Mouse (Mus musculus): Measurements from ENCODE around the gene Igfbp7.
"Not testable (repeated sequence)": the region's sequence is repeated elsewhere in the genome, so short reads cannot be mapped to it uniquely, and the experiment has no call there.

The Igfbp7 gene

DNA sequence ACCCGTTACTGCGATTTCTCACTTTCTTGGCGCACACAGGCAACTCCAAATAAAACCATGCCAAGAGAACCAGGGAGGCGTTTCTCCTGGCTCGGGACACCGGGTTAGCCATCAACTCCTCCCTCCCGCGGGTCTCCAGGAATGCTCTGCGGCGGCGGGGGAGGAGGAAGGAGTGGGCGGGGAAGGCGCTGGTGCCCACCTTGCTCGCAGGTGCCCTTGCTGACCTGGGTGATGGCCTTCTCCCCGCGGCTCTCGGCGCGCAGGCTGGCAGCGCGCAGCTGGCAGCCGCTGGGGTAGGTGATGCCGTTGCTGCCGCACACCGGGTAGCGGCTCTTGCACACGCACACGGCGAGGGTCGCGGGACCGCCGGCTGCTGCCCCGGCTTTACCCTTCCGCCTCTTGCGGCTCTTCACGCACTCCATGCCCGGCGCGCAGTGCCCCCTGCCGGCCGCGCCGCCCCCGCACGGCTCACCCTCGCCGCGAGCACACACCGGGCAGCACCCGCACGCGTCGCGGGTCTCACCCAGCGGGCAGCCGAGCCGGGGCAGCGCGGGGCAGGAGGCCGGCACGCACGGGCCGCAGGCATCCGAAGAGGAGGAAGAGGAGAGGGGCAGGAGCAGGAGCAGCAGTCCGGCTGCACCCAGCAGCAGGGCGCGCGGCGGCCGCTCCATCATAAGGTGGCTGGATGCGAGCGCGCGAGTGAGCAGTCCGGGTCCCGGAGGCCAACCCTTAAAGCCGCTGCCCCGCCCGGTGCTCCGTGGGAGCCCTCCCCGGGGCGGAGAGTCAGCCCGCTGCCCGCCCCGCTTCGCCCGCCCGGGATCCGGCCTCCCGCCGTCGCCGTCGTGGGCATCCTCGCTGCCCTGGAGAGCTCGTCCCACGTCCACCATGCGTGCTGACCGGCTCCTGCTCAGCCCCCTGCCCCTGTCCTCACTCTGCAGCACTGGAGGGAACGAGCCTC lies at the start of gene Igfbp7:
Igfbp7 (minus strand) TSS at position 701 of the 958 bp plus-strand sequence.
- DNase-seq (ENCODE audit: low read depth), result no peak

DNA sequence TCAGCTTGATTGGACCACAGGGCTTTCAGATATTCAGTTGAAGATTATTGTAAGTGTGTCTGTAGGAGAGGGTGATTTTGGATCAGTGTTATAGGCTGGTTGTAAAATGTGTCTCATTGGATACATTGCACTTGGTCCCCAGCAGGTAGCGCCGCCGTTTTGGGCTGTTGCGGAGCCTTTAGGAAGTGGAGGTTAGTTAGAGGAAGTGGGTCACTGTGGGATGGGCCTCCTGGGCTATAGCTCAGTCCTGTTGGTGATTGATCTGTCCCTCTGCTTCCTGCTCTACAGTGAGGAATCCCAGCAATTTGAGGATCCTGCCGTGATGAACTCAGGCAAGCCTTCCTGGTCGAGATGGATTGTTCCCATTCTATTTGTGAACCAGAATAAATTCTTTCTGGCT lies 44.3 kb upstream of the Igfbp7 start:
- DNase-seq (ENCODE audit: low read depth), result no peak

DNA sequence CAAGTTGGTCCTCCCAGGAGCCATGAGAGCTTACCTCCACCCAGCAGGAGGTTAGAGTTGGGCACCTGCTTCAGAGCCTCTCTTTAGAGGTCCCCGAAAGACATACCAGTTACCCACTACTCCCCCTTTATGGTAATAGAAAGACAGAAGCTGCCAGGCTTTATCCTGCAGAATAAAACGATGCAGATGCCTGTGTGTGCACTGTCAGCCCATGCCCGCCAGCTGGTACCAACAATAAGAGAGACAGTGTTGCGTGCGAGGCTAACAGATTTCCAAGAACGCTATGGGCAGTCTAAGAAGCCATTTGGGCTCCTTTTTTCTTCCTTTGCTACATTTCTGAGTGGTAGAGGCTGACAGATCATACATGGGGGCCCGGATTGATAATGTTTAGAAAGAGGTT lies 41.7 kb upstream of the Igfbp7 start:
- DNase-seq (ENCODE audit: low read depth), result no peak

DNA sequence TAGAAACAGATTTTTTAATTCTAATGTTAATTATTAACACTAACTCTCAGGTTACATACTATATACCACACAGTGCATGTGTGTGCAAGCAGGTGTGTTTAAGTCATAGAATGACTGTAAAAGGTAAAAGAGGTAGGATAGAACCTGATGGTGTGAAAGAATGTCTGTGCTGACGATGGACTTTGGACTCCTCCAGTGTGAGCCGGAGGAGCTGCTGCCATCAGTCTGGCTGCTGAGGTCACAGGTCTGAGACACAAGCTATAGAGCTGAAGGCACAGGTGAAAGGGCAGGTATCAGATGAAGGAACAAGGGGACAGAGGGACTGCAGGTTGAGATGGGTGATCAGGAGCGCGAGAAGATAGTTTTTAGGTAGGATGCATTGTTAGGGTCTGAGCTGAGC lies 37.6 kb upstream of the Igfbp7 start:
- DNase-seq (ENCODE audit: low read depth), result no peak

DNA sequence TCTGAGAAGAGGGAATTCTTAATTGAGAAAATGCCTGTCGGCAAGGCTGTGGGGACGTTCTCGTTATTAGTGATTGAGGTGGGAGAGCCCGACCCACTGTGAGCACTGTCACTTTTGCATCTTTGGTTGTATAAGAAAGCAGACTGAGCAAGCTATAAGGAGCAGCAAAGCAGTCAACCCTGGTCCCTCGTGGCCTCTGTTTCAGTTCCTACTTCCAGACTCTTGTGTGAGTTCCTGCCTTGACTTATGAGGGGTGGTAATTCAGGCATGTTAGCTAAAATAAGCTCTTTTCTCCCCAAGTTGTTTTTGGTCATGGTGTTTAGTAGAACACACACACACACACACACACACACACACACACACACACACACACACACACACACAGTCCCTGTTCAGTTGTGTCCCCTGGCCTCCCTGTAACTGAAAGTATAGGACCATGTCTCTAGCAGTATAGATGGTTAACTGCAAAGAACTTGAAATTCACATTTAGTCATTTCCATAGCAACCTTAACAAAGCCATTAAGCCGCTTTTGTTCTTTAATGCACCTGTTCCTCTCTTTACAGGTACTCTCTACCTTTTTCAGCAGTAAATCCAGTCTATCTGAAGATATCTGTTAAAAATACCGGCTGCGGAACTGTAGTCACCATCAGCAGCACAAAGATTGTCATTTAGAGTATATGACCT lies 36.2 kb upstream of the Igfbp7 start:
- DNase-seq (ENCODE audit: low read depth), result no peak

DNA sequence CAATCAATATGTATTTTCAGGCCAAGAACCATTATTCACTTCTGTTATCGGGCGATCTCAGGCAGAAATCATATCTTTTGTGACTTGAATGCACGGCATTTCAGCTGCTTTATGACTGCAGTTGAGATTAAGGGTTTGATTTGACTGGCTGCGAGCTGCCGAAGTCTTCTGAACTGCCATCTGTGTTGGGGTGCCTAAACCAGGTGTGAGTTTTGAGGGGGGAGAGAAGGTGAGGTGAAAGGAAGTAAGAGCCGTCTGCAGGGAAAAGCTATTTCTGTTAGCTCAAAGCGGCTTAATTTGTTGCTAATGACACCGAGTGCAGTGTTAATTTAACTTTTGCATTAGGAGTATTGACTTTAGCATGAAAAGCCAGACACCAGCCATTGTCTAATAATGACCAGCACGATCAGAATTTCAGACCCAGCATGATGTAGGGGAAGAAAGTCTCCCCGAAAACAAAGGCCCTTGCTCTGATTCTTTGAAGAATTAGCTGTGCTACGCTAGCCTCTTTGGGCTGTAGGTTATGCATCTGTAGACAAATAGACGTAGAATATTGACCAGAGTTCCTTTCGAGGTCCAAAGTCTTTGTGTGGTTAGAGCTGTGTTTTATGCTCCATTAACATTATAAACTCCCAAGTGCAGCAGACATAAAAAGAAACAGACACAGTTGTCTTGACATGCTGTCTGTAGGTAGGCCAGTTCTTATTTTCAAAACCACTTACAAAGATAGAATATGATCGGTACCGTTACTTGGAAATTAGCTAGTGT lies 35.2 kb upstream of the Igfbp7 start:
- no peak for DNase-seq (ENCODE audit: low read depth)

DNA sequence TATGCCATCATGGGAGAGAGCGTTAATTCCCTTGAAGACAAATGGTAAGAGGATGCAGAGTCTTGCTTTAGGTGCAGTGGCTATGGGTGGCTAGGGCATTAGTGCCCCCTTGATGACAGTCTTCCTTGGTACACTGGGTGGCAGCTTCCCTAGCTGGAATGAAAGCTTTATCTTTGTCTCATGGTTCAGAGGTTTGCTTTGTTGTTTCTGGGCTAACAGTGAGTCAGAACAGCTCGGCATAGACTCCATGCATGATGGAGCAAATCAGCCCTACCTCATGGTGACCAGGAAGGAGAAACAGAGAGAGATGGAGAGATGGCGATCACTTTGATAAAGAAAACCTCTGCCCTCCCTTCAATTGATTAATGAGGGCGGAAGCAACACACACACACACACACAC lies 28.5 kb upstream of the Igfbp7 start:
- no peak for DNase-seq (ENCODE audit: low read depth)

DNA sequence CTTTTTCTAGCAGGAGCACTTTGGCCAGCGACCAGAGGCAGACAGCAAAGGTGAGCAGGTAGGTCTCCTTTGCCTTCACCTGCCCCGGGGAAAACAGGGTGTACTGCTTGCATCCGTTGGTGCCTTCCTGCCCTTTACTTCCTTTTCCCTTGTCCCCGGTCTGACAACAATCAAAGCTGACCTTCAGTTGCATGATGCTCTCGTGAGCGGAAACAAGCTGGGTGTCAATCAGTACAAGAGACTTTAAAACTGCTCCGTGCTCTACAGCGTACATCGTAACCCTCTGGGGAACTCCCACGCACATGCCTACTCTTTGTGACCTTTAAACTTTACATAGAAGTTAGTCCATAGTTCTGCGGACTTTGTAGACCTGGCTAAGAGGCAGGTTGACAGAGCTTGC lies 26.2 kb upstream of the Igfbp7 start:
- no peak for DNase-seq (ENCODE audit: low read depth)

DNA sequence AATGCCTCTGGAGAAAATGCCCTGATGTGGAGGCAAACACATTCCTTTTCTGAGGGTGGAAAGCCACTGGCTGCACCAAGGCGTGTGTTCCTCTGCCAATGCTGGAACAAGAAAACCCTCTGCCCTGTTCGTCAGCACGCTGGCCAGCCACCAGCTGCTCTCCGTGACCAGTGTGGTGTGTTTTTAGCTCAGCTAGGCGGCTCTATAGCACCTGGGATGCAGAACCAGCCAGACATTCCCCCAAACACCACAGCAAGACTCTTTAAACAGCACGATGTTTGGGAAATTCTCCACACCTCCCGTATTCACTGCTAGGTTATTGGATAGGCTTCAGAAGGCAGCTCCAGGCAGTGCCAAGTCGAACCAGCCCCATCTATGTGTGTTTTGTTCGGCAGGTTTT lies 25.7 kb upstream of the Igfbp7 start:
- no peak for DNase-seq (ENCODE audit: low read depth)

DNA sequence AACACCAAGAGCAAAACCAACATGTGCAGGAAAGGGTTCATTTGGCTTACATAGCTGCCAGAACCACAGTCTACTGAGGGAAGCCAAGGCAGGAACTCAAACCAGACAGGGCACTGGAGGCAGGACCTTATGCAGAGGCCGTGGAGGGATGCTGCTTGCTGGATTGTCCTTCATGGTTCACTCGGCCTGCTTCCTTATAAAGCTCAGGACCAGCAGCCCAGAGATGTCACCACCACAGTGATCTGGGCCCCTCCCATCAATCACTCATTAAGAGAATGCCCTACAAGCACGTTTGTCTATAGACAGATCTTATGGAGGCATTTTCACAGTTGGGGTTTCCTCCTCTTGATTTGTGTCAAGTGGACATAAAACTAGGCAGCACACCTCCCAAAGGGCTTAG lies 25.3 kb upstream of the Igfbp7 start:
- DNase-seq (ENCODE audit: low read depth), result no peak

DNA sequence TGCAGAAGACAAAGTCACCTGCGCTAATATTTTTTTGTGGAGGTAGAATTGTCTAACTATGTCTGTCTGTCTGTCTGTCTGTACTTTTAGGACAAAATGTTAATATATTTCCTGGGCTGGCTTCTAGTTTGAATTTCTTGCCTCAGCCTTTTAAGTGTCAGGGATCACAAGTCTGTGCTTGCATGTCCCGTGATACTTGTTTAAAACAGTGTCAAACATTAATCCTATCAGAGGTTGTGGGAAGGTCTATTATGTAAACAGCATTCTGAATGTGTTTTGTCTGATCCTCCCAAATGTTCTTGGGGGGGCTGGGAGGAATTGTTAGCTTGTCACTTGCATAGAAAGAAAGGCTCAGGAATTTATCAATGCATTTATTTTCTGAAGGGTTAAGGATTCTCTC lies 24.6 kb upstream of the Igfbp7 start:
- no peak for DNase-seq (ENCODE audit: low read depth)

DNA sequence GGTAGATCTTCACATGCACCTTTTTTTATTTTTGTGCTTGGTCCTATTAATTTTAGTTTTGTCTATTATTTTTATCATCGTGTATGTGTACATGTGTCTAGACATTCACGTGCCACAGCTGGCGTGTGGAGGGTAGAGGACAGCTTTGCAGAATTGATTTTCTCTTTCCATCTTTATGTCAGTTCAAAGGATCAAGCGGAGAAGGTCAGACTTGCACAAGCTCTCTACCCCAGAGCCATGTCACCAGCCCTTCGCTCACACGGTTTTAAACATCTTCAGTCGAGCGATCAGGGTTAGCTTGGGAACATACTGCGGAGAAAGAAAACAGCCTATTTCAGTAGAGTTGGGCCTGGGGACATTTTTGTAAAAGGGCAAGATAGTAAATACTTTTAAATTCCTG lies 23.2 kb upstream of the Igfbp7 start:
- no peak for DNase-seq (ENCODE audit: low read depth)

DNA sequence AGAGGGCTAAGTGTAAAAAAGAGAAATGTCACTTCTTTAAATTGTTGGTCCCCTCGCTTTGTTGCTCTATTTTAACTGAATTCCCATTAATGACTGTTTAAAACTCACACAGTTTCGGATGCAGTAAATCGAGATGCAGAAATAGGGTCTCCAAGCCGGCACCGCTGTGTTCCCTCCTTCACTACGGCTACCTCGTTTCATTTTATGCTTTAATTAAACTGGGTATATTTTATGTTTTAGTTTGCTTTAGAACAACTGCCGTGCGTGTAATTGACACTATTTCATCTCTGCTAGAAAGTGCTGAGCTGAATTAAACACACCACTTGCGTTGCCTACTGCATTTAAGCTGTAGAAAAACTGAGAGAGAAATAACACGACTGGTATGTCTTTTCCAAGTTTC lies 22.6 kb upstream of the Igfbp7 start:
- no peak for DNase-seq (ENCODE audit: low read depth)

DNA sequence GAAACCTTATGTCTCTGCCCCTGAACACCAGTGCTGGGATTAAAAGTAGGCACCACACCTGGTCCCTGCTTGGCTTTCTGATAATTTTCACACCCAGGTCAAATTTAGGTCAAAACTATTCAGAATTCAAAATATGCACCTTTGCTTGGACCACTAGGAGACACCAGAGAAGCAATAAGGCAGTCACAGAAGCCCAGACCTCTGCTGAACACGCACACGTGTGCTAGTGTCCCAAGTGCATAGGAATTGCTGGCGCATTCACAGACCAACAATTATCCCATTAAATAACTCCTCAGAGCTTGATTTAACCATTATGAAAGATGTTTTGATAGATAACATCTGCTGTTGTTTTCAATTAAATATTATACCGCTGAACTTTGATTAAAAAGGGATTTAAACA lies 22.2 kb upstream of the Igfbp7 start:
- no peak for DNase-seq (ENCODE audit: low read depth)

DNA sequence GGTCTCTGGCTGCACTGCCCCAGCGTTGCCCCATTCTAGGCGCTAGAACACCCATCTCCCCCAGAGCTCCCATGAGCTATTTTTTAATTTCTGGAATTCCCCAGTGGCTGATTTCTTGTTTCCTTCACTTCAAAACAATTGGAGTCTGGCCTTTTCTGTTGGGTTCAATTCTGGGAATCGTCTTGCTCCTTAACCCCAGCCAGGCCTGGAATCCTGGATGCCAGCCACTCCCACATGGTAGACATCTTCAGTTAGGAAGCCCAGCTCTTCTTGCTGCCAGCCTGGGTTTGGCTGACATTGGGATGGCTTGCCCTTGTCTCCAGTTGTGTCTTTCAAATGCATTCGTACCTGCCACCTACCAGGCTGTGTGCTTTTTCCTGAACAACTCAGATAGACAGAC lies 20.7 kb upstream of the Igfbp7 start:
- DNase-seq (ENCODE audit: low read depth), result no peak

DNA sequence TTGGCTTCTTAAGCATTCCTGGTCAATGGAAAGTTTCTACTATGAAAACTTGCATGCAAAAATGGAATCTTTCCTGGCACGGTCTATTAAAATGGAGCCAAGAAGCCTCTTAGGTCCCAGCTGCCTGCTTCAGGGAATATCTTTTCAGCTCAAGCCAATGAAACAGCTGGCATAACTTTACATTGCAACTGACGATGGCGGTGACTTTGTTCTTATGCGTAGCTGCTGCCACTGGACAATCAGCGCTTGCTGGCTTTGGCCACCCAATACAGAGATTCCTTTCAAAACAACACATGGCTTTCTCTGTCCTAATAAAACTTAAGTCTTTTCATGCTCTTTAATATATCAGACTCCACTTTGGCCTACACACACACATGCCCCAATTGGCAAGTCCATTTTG lies 20.1 kb upstream of the Igfbp7 start:
- no peak for DNase-seq (ENCODE audit: low read depth)

DNA sequence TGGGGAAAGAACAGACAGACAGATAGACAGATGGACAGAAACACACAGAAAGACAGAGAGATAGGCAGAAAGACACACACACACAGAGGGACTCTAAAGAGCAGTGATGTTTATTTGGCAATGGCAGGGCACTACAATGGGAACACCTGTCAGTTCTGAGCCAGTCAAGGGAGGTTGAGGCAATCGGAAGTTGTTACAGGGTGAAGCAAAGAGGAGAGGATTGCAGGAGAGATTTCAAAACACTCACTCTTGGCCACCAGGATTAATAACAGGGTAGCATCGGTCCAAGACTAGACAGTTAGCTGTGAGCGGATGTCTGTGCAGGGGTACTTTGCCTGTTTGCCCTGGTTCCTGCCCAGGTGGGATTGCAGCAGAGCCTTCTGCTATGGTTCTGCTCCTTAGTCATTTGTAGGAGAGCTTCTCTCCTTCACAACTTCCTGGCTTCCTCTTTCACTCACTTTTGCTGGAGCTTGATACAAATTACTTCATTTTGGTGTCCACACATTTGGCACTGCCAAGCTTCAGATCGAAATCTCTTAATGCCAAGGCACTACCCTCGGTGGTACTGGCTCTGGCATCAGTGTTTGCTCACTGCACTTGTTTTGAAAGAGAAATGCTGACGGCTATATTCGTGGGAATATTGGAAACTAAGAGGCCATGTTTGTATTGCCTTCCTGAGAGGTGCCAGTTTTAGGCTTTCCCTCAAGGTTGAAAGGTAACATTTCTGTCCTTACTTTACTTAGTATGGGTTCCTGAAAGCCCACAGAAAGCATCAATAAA lies 18.1 kb upstream of the Igfbp7 start:
- DNase-seq (ENCODE audit: low read depth), result no peak

DNA sequence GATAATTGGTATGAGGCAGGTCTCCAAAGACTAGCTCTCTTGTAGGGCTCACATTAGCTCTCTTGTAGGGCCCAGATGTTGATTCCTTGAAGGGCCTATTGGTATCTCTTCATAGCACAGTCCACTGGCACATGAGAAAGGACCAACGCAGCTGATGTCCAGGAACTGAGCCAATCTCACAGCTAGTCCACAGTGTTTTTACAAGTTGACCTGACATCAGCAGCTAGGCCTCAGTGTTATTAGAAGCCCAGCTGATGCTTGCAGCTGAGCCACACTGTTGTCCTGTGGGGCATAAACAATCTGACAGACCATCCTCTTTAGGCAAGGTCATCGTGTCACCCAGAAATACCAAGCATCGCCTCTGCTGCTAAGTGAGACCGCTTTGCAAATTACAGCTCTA lies 11.7 kb upstream of the Igfbp7 start:
- not testable (repeated sequence) for DNase-seq (ENCODE audit: low read depth)

DNA sequence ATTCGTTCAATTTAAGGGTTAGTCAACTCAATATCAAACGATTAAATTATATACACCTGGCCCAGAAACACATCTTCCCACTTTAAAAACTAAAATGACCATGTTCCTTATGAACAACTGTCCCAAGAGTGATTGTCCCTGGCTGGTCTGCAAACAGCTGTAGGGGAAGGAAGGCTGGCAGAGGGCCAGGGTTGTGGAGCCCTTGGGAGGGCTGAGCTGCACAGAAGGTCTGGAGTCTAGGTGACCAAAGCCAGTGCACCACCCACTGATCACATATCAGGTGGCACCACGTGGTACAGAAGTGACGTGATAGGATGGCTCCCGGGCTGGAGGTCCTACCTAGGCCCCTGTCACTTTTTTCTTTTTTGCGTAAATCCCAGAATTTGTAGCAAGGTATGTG lies 8.2 kb upstream of the Igfbp7 start:
- peak; percentile 14 for DNase-seq (ENCODE audit: low read depth)

DNA sequence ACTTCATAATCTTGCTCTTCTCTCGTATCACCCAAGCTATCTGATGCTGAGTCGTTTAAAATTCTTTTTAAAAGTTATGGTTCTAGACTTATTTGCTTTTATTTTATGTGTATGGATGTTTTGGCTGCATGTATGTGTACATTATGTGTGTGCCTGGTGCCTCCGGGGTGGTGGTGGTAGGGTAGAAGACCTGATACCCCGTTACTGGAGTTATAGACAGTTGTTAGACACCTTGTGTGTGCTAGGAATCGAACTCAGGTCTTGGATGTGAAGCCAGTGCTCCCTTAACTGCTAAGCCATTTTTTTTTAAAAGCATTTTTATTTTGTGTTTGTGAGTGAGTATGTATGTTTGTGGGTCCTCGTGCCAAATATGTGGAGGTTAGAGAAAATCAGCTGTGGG lies 689 bp upstream of the Igfbp7 start:
- DNase-seq (ENCODE audit: low read depth), result no peak

DNA sequence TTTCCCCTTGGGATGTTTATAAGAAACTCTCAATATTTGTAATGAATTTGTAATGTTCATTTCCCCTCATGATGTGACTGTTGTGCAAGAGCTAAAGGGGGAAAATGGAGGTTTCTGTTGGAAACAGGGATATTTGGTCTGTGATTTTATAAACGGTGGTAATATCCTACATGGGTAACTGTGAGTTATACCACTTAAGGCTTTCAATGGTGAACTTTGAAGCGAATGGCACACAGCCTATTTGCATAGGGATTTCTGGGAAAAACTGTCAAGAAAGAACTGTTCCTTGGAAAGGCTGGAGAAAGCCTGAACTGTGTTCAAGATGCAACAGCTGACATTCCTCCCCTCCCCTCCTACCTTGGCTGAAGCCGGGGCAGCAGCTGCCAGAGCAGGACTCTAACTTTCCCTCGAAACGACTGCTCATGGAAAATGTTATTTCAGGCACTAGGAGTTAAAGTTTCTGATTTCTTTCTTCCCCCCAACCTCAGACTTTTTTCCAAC lies 1.4 kb downstream of the Igfbp7 start:
- no peak for DNase-seq (ENCODE audit: low read depth)
